Mouse (Mus musculus) lung, adult 2 months (tissue): ENCODE measurements around the gene Sppl2b. TPM values are rescaled to one million over a fixed set of nuclear protein-coding genes. Genes with fewer than 3 reads are reported as not detected.
"Not testable (repeated sequence)": the region's sequence is repeated elsewhere in the genome, so short reads cannot be mapped to it uniquely, and the experiment has no call there.

Experiments used
- DNase-seq: peaks from one replicate; pipeline ENCODE4 v3.0.0; 2022
- H3K4me1 ChIP-seq: fragments of 200-500 bp; 2 replicates; pipeline ENCODE4 v1.6.1; 2011; ENCODE audit warnings: low read length; ENCODE audit not compliant: control insufficient read depth, insufficient read depth
- H3K4me3 ChIP-seq: fragments of 200-500 bp; replicated peaks from 2 replicates; pipeline ENCODE3; 2011; ENCODE audit warnings: low read depth, mild to moderate bottlenecking, control low read depth, low read length; ENCODE audit errors: extremely low read depth
- CTCF ChIP-seq: fragments of 200-500 bp; IDR thresholded peaks from 2 replicates; pipeline ENCODE4 v1.5.1; 2011; ENCODE audit warnings: mild to moderate bottlenecking, low read length, control low read depth; ENCODE audit not compliant: insufficient read depth
- POLR2A ChIP-seq: fragments of 200-500 bp; IDR thresholded peaks from 2 replicates; pipeline ENCODE4 v1.6.1; 2011; ENCODE audit warnings: low read depth, mild to moderate bottlenecking, control low read depth, low read length, borderline replicate concordance; ENCODE audit errors: extremely low read depth
- WGBS: fragments of 180-500 bp; shearing (Covaris S2); methylation state at CpG from one replicate; pipeline ENCODE4 v1.1.7; 2018; 5-methylcytosine and 5-hydroxymethylcytosine counted together
- polyA plus RNA-seq: library from polyadenylated mRNA; depleted of rRNA; stranded (reverse); fragments of >200 nt; gene quantifications from 2 replicates; pipeline ENCODE4 v1.2.3, GENCODE M21; 2012

The Sppl2b gene
- polyA plus RNA-seq, 1 experiment, result 93.9 TPM

GRCm38 (mm10) chr10:80823316-80823715, 31.8 kb upstream of the Sppl2b start:
- no peak for TF ChIP-seq CTCF
- no peak for TF ChIP-seq POLR2A
- WGBS, result 79% methylated on average over 1 of the region's 1 CpGs
- Histone ChIP-seq H3K4me1 (no peaks in the 10 kb centered on the region; the same call in 1 of the 2 replicates), H3K4me3 (no peak overlapping the region)
- no peak for DNase-seq

DNA sequence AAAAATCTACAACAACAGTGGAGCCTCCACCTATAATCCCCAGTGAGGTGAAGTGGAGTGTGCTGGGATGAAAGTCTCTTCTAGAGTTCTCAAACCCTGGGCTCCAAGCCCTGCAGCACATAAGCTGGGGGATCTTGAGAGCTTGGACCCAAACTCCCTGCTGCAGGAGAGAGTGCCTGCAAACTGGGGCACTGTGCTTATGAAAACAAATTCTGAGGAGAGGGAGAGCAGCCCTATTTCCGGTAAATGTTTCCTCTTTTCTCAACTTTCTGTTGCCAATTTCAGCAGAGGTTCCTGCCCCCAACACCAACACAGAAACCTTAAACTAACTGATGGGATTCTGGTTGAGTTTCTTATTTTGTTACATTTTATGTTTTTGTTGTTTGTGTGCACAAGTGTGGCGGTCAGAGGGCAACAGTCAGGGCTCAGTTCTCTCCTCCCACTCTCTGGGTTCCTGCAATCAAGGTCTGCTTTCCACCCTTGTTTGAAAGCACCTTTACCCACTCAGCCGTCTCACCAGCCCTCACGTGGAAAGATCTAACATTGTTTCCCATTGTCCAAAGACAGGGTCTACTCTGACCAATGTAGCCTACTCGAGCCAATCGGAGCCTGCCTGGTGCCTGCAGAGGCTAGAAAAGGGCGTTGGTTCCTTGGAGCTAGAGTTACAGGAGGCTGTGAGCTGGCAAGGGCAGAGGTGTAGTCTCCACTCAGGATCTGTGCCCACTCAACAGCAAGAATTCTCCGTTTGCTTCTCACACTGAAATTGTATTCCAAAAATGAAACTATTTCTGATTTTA, 31.0 kb upstream of the Sppl2b start:
- WGBS, result 42% methylated on average over 8 of the region's 8 CpGs
- TF ChIP-seq CTCF (no peak), POLR2A (no peak)
- no peaks in the 10 kb centered on the region; the same call in 1 of the 2 replicates for H3K4me1 ChIP-seq
- H3K4me3 ChIP-seq, result no peak overlapping the region
- no peak for DNase-seq

DNA sequence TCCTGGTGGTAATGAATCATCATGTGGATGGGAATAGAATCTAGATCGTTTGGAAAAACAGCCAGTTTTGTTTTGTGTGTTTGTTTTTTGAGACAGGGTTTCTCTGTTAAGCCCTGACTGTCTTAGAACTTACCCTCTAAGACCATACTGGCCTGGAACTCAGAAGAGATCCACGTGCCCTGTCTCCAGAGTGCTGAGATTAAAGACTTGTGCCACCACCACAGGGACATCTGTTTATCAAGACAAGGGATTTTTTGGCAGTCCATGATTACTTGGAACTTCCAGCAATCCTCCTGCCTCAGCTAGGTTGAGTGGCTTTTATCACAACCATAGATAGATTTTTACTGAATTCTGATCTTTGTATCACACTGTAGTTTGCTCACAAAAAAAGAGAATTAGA, 30.2 kb upstream of the Sppl2b start:
- no peak overlapping the region for H3K4me3 ChIP-seq

GRCm38 (mm10) chr10:80826151-80827062, 28.7 kb upstream of the Sppl2b start, which contains the start of gene Oaz1:
Oaz1 (plus strand) TSS chr10:80826656.
- no peaks in the 10 kb centered on the region; the same call in 1 of the 2 replicates for H3K4me1 ChIP-seq
- under 1% methylated on average over 81 of the region's 82 CpGs for WGBS
- DNase-seq, result peak; percentile 98
- peak within 1 kb of the TSS; percentile 92 for H3K4me3 ChIP-seq
- TF ChIP-seq CTCF (no peak), POLR2A (peak; percentile 98)

More for the DNA sequence above, 30.2 kb upstream of the Sppl2b start:
- H3K4me1 ChIP-seq, result no peaks in the 10 kb centered on the region; the same call in 1 of the 2 replicates
- TF ChIP-seq CTCF (no peak), POLR2A (no peak)
- DNase-seq, result no peak
- WGBS, result 63% methylated on average over 2 of the region's 2 CpGs

DNA sequence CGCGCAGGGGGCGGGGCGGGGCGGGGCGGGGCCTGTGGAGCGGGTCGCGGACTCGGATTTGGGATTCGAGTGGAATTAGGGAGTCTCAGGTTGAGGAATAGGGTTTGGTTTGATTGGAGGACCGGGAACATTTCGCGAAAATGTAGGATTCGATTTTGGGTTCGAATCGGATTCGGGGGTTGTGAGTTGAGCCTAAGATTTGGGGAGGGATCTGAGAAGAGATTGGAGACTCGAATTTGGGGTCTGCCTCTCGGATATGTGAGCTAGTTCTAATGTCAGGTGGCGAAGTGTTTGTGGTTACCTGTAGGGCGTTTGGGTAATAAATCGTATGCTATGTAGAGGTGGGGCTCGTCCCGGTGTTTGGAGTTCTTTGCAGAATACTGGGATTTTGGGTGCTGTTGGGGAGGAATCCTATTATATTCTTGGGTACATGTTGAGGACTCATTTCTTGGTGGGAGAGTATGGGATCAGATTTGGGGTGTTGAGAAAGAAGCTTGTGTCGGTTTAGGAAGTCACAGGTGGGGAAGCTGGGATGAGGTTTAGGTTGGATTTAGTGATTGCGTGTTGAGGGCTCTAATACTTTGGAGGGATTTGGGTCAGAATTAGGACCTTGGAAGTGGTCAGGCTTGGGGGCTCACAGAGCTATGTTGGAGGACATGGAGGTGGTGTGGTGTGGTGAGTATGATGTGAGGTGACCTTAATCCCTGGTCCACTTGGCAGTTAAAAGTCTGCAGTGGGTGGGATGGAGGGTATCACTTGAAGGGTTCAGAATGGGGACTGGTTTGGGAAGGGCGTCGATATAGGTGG, 27.8 kb upstream of the Sppl2b start:
- WGBS, result 4% methylated on average over 29 of the region's 29 CpGs
- H3K4me3 ChIP-seq, result peak overlapping the region; percentile 92
- DNase-seq, result no peak
- no peaks in the 10 kb centered on the region; the same call in 1 of the 2 replicates for H3K4me1 ChIP-seq
- TF ChIP-seq CTCF (no peak), POLR2A (no peak)

DNA sequence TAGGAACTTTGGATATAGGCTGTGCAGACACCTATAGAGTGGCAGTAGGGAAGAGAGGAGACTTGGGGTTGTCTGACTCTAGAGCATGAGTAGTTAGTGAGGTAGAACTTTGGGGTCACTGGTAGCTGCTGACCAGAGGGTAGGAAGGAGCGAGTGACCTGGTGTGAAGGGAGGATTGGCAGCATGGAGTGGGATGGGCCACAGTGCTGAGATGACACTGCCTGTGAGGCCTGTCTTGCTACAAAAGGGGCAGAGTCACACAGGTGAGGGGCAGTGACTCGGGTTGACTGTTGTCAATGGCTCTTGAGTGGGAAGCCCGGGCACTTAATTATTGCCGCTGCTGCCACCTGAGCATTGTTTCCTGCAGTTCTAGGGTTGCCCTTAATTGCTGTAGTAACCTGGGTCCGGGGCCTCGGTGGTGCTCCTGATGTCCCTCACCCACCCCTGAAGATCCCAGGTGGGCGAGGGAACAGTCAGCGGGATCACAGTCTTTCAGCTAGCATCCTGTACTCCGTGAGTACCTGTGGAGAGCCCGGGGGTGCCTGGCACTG, 27.1 kb upstream of the Sppl2b start:
- no peak for DNase-seq
- Histone ChIP-seq H3K4me1 (no peaks in the 10 kb centered on the region; the same call in 1 of the 2 replicates), H3K4me3 (peak overlapping the region; percentile 52)
- TF ChIP-seq POLR2A (no peak), CTCF (no peak)
- 51% methylated on average over 10 of the region's 10 CpGs for WGBS

GRCm38 (mm10) chr10:80828587-80828986, 26.5 kb upstream of the Sppl2b start:
- 66% methylated on average over 7 of the region's 9 CpGs for WGBS
- DNase-seq, H3K4me1 ChIP-seq, H3K4me3 ChIP-seq: not testable (repeated sequence)

DNA sequence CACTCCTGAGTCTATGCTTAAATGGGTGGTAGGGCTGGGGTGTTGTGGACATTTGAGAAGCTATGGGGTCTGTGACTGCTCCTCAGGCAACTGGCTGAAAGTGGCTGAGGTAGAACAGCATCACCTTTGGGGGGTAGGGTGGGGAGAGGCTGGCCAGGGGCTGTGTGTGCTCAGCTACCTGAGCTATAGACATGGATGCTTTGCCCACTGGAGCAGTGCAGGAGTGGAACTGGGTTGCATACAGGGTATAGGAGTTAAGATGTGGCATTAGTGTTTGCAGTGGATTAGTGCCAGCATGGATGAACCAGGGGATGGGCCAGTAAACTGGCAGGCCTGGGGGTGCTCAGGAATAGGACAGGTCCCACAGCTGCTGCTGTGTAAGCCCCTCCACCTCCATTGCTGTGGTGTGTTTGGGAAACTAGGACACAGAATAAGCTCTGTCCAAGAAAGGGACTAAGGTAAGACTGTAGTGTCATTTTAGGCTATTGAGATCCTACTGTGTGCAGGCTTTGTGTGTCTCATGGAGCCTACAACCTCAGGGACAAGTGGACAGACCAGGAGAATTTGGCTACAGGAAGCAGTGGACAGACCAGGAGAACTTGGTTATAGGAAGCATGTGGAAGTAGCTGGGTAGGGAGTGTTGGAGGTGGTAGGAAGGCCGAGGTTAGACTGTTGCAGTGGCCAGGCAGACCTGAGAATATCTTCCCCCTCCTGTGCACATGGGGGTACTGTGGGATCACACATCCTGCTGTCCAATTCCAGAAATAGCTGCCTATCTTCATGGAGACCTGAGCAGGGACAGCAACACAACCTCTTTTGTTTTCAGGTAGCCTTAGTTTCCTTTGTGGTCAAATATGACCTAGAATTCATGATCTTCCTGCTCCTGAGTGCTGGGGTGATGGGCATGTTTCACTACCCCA, 25.5 kb upstream of the Sppl2b start:
- TF ChIP-seq CTCF (no peak), POLR2A (no peak)
- DNase-seq, result no peak
- WGBS, result 35% methylated on average over 1 of the region's 1 CpGs
- no peaks in the 10 kb centered on the region; the same call in 1 of the 2 replicates for H3K4me1 ChIP-seq
- no peak overlapping the region for H3K4me3 ChIP-seq
